Mouse (Mus musculus): ENCODE measurements around the gene Ephx4. TPM values are rescaled to one million over a fixed set of nuclear protein-coding genes. Genes with fewer than 3 reads are reported as not detected.

Ephx4 gene
- polyA plus RNA-seq, 1 experiment = not detected

DNA sequence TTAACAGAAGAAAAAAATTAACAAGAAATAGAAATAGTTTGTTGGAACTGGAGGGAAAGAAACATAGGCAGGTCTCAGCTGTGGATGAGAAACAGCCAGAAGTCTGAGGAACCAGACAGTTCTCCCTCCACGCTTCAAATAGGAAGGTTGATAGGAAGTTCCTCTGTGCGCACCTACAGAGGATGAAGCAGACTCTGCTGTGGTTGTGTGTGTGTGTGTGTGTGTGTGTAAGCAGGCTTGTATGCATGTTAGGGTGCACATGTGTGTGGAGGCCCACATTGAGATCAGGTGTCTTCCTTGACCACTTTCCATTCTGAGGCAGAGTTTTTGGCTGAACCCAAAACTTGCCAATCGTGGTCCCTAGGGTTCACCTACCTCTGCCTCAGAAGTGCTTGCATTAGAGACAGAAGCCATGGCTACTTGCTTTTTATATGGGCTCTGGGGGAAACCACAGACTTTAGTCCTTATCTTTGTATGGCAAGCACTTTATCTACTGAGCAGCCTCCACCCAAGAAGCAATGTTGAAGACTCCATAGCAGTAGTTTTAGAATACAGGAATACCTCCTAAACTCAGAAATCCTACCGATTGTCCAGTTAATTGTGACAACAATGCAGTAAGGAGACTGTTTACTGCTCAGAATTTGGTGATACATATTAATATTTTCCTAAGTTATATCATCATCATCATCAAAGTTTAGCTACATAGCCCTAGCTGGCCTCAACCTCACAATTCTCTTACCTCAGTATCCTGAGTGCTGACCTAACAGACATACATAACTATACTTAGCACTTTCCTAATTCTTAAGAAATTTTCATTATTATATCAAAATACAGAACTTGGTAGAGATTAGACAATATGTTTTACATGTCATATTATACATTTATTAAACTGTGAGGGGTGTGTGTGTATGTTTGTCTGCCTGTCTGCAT, 59.9 kb downstream of the Ephx4 start:
- no peak for TF ChIP-seq GATA1 (IDR thresholded peaks at IDR 0.05; ENCODE audit: low read length)

DNA sequence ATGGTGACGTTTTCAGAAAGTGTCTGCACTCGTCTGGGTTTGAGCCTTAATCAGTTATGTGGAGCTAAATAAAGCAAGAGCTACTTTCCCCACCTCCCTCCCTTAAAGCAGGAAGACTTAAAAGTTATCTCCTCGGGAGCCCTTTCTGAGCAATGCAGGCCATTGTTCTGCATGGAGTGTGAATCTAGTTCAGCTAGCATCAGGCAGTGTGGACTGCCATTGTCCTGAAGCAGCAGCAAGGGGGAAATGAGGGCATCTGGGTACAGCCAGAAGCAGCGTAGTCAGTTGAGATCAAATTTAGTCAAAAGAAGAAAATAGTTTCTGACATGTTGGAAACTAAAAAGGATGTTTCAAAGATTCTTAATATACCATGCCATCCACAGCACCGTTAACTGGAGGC, 64.0 kb downstream of the Ephx4 start:
- no peak for TF ChIP-seq GATA1 (IDR thresholded peaks at IDR 0.05; ENCODE audit: low read length)

DNA sequence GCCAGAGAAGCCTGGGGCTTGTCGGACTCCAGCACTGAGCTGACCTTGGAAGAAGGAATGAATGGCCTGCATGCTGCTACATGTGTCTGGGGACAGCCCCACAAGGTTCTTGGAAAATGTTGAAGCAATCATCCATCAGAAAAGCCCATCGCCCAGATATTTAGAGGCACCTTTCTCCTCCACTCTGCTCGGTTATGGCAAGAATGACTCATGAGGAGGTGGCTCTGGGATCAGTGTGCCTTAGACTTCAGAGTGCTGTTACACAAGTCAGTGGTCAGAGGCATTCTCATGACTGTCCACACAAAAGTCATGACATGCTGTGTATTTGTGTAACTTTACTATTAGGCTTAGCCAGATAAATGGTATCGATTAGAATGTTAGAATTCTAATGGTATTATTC, 64.6 kb downstream of the Ephx4 start:
- TF ChIP-seq GATA1 (IDR thresholded peaks at IDR 0.05; ENCODE audit: low read length) = no peak

DNA sequence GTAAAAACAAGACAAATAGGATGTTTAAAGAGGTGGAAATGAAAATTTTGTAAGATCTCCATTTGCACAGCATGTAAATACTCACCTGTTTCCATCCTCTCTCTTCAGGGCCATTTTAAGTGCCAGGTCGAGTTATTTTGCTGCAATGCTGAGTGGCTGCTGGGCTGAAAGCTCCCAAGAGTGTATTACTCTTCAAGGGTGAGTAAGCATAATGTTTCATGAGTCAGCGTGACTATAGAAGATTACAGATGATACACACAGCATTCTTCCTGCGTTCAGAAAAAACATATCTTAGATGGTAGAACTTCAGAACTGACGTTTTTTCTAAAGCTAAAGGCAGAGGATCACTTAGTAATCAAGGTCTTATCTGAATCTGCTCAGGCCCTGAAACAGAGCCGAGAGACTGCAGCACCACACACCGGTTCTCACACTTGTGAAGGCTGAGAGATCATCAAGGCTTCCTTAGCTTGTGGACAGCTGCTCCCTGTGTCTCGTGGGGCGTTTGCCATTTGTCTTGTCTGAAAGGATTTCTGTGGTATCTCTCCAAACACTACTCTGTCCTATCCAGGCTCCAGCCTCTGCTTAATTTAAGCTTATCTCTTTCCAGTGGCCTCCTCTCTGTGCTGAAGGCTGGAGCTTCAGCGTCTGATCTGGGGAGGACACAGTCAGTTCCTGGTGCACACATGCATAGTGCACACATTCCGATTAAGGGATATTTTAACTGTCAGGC, 68.2 kb downstream of the Ephx4 start:
- peak; percentile 52 for TF ChIP-seq GATA1 (IDR thresholded peaks at IDR 0.05; ENCODE audit: low read length)

Other genes with a start within 250 kb of the Ephx4 start
- gene Tgfbr3, start 113.1 kb upstream of the Ephx4 start, polyA plus RNA-seq (2012) = 0.13 TPM in 2 replicates
- gene Brdt, start 71.6 kb upstream of the Ephx4 start, polyA plus RNA-seq (2012) = 0.02 and 0.03 TPM in 2 replicates
- not detected in 2 replicates for gene Lpcat2b, start 28.8 kb downstream of the Ephx4 start, polyA plus RNA-seq (2012)
- 1.7 and 1.8 TPM in 2 replicates for gene Btbd8, start 35.3 kb downstream of the Ephx4 start, polyA plus RNA-seq (2012)
- gene Gm42669, start 104.9 kb downstream of the Ephx4 start, polyA plus RNA-seq (2012) = 0.10 and 0.13 TPM in 2 replicates
- not detected in 2 replicates for gene 1700028K03Rik, start 132.0 kb downstream of the Ephx4 start, polyA plus RNA-seq (2012)
- gene Rpap2, start 194.6 kb downstream of the Ephx4 start, polyA plus RNA-seq (2012) = 1.8 and 8.8 TPM in 2 replicates
- 0.92 and 1.6 TPM in 2 replicates for gene Glmn, start 195.2 kb downstream of the Ephx4 start, polyA plus RNA-seq (2012)